Mouse (Mus musculus) spleen, adult 2 months (tissue): ENCODE results near the gene Klhl23. TPM values are rescaled to one million over a fixed set of nuclear protein-coding genes. Genes with fewer than 3 reads are reported as not detected.

Experiments used
- DNase-seq, 2 experiments: peaks; one replicate each; pipeline versions ENCODE4 v3.0.0 to v3.0.0-alpha.2; 2012 to 2021; ENCODE audit warnings: low spot score in 2 of 2, low read depth in 1 of 2
- H3K27ac ChIP-seq: fragments of 200-500 bp; 2 replicates; pipeline ENCODE4 v1.5.1; 2012; ENCODE audit warnings: low read length, inconsistent platforms; ENCODE audit not compliant: insufficient read depth
- H3K27me3 ChIP-seq: fragments of 200-500 bp; 2 replicates; pipeline ENCODE4 v1.6.1; 2012; ENCODE audit warnings: mild to moderate bottlenecking, moderate library complexity, low read length, inconsistent platforms; ENCODE audit not compliant: control insufficient read depth, insufficient read depth
- H3K36me3 ChIP-seq: fragments of 200-500 bp; 2 replicates; pipeline ENCODE4 v1.6.1; 2012; ENCODE audit warnings: mild to moderate bottlenecking, low read length, inconsistent platforms; ENCODE audit not compliant: control insufficient read depth, insufficient read depth
- H3K4me1 ChIP-seq: fragments of 200-500 bp; 2 replicates; pipeline ENCODE4 v1.6.1; 2011; ENCODE audit warnings: inconsistent platforms; ENCODE audit not compliant: control insufficient read depth, insufficient read depth, insufficient read length
- H3K4me3 ChIP-seq: fragments of 200-500 bp; 2 replicates; pipeline ENCODE4 v1.5.1; 2011; ENCODE audit warnings: mild to moderate bottlenecking, inconsistent platforms; ENCODE audit not compliant: insufficient read depth, insufficient read length; ENCODE audit errors: extremely low read depth
- CTCF ChIP-seq: fragments of 200-500 bp; IDR thresholded peaks from 2 replicates; pipeline ENCODE4 v1.5.1; 2011; ENCODE audit warnings: mild to moderate bottlenecking, inconsistent platforms; ENCODE audit not compliant: insufficient read depth, insufficient read length, insufficient replicate concordance; ENCODE audit errors: extremely low read depth
- POLR2A ChIP-seq: fragments of 200-500 bp; IDR thresholded peaks from 2 replicates; pipeline ENCODE4 v1.6.1; 2011; ENCODE audit warnings: low read depth, low read length, inconsistent platforms
- WGBS: fragments of 180-500 bp; shearing (Covaris S2); methylation state at CpG from one replicate; pipeline ENCODE4 v1.1.7; 2018; 5-methylcytosine and 5-hydroxymethylcytosine counted together
- polyA plus RNA-seq: library from polyadenylated mRNA; depleted of rRNA; stranded (reverse); fragments of >200 nt; gene quantifications from 2 replicates; pipeline ENCODE4 v1.2.3, GENCODE M21; 2012; rRNA removed

The Klhl23 gene
- 1.4 and 1.9 TPM in 2 replicates for polyA plus RNA-seq

DNA sequence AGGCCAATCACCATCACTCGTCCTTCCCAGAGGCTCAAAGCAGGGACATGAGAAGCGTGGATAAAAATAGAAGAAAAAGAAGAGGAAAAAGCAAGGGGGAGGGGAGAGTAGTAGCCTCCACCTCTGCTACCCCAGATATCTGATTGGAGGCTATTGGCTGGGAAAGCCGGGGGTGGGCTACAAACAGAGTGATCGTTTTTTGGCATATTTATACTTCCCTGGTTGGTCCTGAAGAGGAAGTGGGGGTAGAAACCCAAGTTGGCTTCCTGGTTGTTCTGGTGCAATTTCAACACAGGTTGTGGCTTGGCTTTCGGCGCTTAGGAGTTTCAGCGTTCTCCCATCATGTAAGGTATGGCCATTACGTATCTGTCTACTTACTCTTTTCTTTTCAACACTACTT, at the start of gene Klhl23:
Klhl23 (plus strand) TSS at position 234 of the 400 bp plus-strand sequence.
- Histone ChIP-seq H3K36me3 (no peaks in the 10 kb centered on the region), H3K4me3 (peak within 1 kb of the TSS; percentile 61), H3K4me1 (peaks cover 3% of the 10 kb centered on the region), H3K27me3 (peaks cover 12% of the 10 kb centered on the region), H3K27ac (peak within 1 kb of the TSS; percentile 55)
- TF ChIP-seq CTCF: no peak
- TF ChIP-seq POLR2A: no peak
- 11% methylated on average over 8 of the region's 8 CpGs for WGBS
- no peak for DNase-seq

DNA sequence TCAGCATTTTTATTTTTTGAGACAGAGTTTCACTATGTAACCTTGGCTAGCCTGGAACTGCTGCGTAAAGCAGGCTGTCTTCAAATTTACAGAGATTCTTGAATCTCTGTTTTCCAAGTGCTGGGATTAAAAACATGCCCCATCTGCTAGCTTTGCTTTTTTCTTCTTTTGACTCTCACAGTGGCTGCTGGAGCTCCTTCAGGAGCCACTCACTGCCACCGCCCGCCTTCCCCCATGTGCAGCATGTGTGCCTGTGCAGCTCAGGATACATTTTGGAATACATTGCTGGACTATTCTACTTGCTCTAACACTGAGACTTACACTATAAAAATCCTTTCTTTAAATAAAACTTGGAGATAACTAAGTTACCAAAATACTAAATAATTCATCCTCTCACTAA, 48.4 kb upstream of the Klhl23 start:
- Histone ChIP-seq H3K27ac (no peak overlapping the region), H3K4me1 (peaks cover 3% of the 10 kb centered on the region; the same call in 1 of the 2 replicates), H3K4me3 (no peak overlapping the region), H3K36me3 (no peaks in the 10 kb centered on the region), H3K27me3 (no peaks in the 10 kb centered on the region)
- DNase-seq: no peak
- 96% methylated on average over 3 of the region's 3 CpGs for WGBS
- TF ChIP-seq POLR2A: no peak
- TF ChIP-seq CTCF: no peak

DNA sequence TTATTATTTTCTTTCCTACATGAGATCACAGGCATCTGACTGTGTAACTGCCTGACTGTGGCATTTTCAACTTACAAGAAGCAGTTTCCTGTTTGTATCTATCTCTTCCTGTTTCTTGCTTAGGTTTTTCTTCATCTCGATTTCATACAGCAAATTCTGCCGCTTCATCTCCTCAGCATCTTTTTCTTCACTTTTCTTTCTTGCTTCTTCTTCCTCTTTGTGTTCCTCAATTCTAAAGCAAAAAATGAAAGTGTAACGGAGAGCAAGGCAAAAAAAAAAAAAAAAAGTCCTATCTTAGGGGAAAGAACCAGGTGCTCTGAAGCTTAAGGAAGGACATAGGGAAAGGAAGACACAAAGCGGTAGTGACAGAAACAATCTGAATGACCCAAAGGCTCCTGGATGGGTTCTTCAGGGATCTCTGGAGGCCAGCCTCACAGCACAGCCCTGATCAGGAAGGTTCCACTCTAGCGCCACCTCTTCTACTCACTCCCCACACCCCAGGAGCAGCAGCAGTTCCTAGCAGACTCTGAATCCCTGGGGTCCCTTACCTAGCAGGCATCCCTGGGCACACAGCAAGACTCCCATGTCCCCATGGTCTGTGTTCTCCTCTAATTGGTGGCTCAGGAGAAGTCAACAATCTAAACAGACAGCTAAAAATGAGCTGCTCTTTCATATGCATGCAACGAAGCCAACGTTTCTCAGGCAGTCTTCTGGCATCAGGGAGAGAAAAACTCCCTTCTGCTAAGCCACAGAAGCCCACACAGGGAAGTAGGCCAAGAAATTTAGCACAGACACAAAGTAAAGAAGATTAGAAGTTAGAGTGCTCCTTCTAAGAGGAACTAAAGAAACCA, 43.5 kb upstream of the Klhl23 start:
- Histone ChIP-seq H3K4me1 (peaks cover 5% of the 10 kb centered on the region; the same call in 1 of the 2 replicates), H3K36me3 (no peaks in the 10 kb centered on the region), H3K27ac (peak overlapping the region; percentile 77), H3K27me3 (no peaks in the 10 kb centered on the region), H3K4me3 (peak overlapping the region; percentile 29)
- DNase-seq: peak; percentile 5 to 33
- TF ChIP-seq CTCF (no peak), POLR2A (no peak)
- WGBS: 16% methylated on average over 7 of the region's 7 CpGs

DNA sequence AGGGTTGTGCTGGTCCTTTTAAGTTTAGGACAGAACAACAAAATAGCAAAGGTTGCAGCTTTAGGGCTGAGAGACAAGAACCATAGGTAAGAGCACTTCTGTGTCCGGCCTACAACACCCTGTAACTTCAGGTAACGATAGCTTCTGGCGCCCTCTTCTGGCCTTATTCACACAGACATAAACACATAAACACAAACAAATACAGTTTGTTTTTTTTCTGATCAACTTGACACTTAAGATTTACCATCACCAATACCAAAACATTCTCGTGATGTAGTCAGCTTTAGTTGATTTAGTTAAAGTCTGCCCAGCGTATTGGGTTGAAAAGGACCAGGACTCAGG, 42.9 kb upstream of the Klhl23 start:
- Histone ChIP-seq H3K36me3 (no peaks in the 10 kb centered on the region), H3K4me1 (peaks cover 5% of the 10 kb centered on the region; the same call in 1 of the 2 replicates), H3K4me3 (no peak overlapping the region), H3K27ac (peak overlapping the region; percentile 77; the same call in 1 of the 2 replicates), H3K27me3 (no peaks in the 10 kb centered on the region)
- peak; percentile 39 to 42 for DNase-seq
- 63% methylated on average over 5 of the region's 5 CpGs for WGBS
- no peak for TF ChIP-seq POLR2A
- no peak for TF ChIP-seq CTCF

DNA sequence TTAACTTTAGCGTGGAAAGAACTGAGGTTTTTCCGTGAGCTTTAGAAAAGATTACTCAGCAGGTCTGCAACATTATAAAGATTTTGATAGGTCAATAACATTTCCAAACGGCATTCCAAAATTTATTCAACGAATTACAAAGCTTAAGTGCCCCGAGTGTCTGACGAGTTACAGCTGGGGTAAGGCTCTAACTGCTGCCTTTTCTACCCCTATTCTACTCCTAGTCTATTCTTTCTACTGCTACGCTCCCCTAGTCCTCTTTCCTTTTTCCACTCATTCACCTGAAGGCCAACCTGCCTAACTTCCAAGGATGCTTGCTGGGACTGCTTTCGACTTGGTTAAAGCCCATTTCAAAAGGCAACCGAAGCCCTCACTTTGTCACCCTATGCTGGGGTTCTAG, 32.8 kb upstream of the Klhl23 start:
- 35% methylated on average over 9 of the region's 9 CpGs for WGBS
- H3K27ac ChIP-seq: no peak overlapping the region

DNA sequence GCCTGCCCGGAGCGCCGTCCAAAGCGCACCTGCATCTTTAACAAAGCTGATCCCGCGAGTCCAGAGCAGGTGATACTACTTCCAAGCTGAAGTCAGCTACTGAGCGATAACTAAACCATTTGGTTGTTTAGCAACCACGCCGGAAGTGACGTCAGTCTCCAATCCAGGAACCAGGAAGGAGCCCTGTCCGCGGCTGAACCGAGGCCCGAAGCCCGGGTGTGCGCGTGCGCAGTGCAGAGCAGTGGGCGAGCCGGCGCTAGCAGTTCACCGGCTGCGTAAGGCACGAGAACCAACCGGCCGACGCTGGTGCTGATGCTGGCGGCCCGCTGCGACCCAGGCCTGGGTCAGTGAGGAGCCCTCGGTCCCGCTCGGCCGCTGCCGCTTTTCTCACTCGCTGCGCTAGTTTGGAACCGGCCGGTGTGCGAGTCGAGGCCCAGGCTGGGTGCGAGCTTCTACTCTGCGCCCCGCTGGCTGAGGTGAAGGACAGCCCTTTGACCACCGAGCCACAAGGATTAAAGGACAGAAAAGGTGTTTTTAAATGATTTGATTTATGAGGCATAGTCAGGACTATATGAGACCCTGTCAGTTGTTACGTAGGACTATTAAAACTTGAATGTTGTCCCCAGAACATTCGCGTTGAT, 32.2 kb upstream of the Klhl23 start, which contains the start of the genes Ccdc173 and Phospho2:
Ccdc173 (minus strand) TSS at position 147 of the 641 bp plus-strand sequence.
Phospho2 (plus strand) TSS at position 195 of the 641 bp plus-strand sequence.
- Histone ChIP-seq H3K27ac (peak within 1 kb of the TSS; percentile 78), H3K36me3 (peaks cover 5% of the 10 kb centered on the region), H3K4me1 (peaks cover 2% of the 10 kb centered on the region; the same call in 1 of the 2 replicates), H3K4me3 (peak within 1 kb of the TSS; percentile 80), H3K27me3 (no peaks in the 10 kb centered on the region)
- WGBS: 1% methylated on average over 48 of the region's 48 CpGs
- peak; percentile 97 to 98 for DNase-seq
- no peak for TF ChIP-seq CTCF
- TF ChIP-seq POLR2A: peak; percentile 75

More for the DNA sequence above, 32.8 kb upstream of the Klhl23 start:
- TF ChIP-seq POLR2A: no peak
- no peak for TF ChIP-seq CTCF
- H3K36me3 ChIP-seq: peaks cover 5% of the 10 kb centered on the region
- DNase-seq: no peak
- H3K4me1 ChIP-seq: peaks cover 2% of the 10 kb centered on the region; the same call in 1 of the 2 replicates
- H3K4me3 ChIP-seq: peak overlapping the region; percentile 69
- no peaks in the 10 kb centered on the region for H3K27me3 ChIP-seq

DNA sequence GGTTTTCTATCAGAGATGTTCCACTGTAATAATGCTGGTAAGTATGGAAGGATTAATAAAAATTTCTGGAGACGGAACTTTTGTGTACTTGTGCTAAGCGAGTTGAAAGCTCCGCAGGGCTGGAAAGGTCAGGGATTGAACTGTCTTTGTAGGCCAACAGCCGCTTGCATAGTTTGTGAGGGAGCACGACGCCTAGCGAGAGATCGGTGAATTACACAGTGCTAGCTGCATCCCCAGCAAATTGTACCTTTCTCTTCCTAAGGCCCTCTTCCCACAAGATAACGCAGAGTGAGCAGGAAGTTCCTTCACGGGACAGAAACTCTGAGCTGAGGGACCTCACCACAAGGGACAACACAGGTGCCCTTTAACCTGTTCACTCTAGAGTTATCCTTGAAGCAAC, 31.5 kb upstream of the Klhl23 start:
- WGBS: 2% methylated on average over 10 of the region's 10 CpGs
- peak; percentile 69; the same call in 1 of the 2 replicates for TF ChIP-seq CTCF
- no peak for TF ChIP-seq POLR2A
- Histone ChIP-seq H3K4me1 (peaks cover 2% of the 10 kb centered on the region; the same call in 1 of the 2 replicates), H3K36me3 (peaks cover 5% of the 10 kb centered on the region), H3K27me3 (no peaks in the 10 kb centered on the region), H3K4me3 (peak overlapping the region; percentile 80), H3K27ac (no peak overlapping the region)
- peak; percentile 73 to 82 for DNase-seq
